9 mouse cellular contexts compared by ENCODE assay signal in genomic region chr14:60252004-60253000, GRCm38 (mm10). TPM values are rescaled to one million over a fixed set of nuclear protein-coding genes. Genes with fewer than 3 reads are reported as not detected.
DNase-seq lines count a peak whose midpoint lies in the region; ATAC-seq and TF ChIP-seq lines count a peak whose summit lies in the region.
"Had no signal": no experiment of that assay in that cellular context is flagged by ENCODE, and none has a peak within 500 bp of the region (broad histone marks: within the 10 kb centered on the region; RNA-seq: fewer than 3 reads in every experiment).

No protein-coding gene starts in this region.

- no peaks in the 10 kb centered on the region for H3K36me3 ChIP-seq in heart, postnatal 0 days (replicated peaks; ENCODE audit: control insufficient read depth, insufficient read depth, low read length)
- H3K36me3 ChIP-seq in limb, embryonic 15.5 days, result no peaks in the 10 kb centered on the region
- H3K36me3 ChIP-seq in splenic B cell, adult 2 months (ENCODE audit: control insufficient read depth, insufficient read depth, low read length, poor library complexity, severe bottlenecking), result no peaks in the 10 kb centered on the region

- TF ChIP-seq EP300 in heart, postnatal 0 days (IDR thresholded peaks at IDR 0.05; ENCODE audit: low read depth), result no peak

- peak overlapping the region; percentile 81 for H3K4me3 ChIP-seq in heart, postnatal 0 days (ENCODE audit: low read depth, low read length)
- H3K4me3 ChIP-seq in limb, embryonic 15.5 days, result peak overlapping the region; percentile 98

- TF ChIP-seq CTCF in heart, postnatal 0 days (IDR thresholded peaks at IDR 0.05; ENCODE audit: low read depth), result no peak

- peak overlapping the region; percentile 82 for H3K9ac ChIP-seq in heart, postnatal 0 days (replicated peaks; ENCODE audit: low read depth, low read length)
- peak overlapping the region; percentile 96 for H3K9ac ChIP-seq in limb, embryonic 15.5 days

- H3K4me1 ChIP-seq in heart, postnatal 0 days (ENCODE audit: control insufficient read depth, insufficient read depth), result peaks cover 10% of the 10 kb centered on the region
- H3K4me1 ChIP-seq in limb, embryonic 15.5 days, result peaks cover 18% of the 10 kb centered on the region

- H3K27ac ChIP-seq in heart, postnatal 0 days (ENCODE audit: low read depth), result peak overlapping the region; percentile 91
- peak overlapping the region; percentile 89 for H3K27ac ChIP-seq in limb, embryonic 15.5 days

- no peak for ATAC-seq in heart, postnatal 0 days (ENCODE audit: insufficient read depth, low read depth)
- ATAC-seq in limb, embryonic 15.5 days (ENCODE audit: insufficient number of reproducible peaks, low FRiP score, low TSS enrichment, low read depth), result no peak

- no peaks in the 10 kb centered on the region for H3K9me3 ChIP-seq in heart, postnatal 0 days (replicated peaks; ENCODE audit: control insufficient read depth, low read length)
- no peaks in the 10 kb centered on the region for H3K9me3 ChIP-seq in limb, embryonic 15.5 days

- peak overlapping the region; percentile 88 for H3K4me2 ChIP-seq in heart, postnatal 0 days (ENCODE audit: low read depth, low read length)
- H3K4me2 ChIP-seq in limb, embryonic 15.5 days, result peak overlapping the region; percentile 85

- 18% methylated on average over 15 of the region's 15 CpGs for WGBS in heart, postnatal 0 days
- 21% methylated on average over 15 of the region's 15 CpGs for WGBS in limb, embryonic 15.5 days

- peak; percentile 5 for DNase-seq in gastrocnemius, postnatal 10 days
- no peak for DNase-seq in gastrocnemius, postnatal 36 days
- peak; percentile 48 for DNase-seq in A20 (ENCODE audit: low read depth, low spot score)
- DNase-seq in cerebellum, adult 9-10 months, result peak; percentile 74
- DNase-seq in heart, postnatal 0 days (ENCODE audit: low spot score), result no peak
- DNase-seq in splenic B cell, adult 2 months (ENCODE audit: low read depth, low spot score), result peak; percentile 16
- DNase-seq in urinary bladder, adult 2 months (ENCODE audit: low spot score), result no peak

- intact Hi-C loops in gastrocnemius, postnatal 36 days (cut with DNase I), result no loop called here

- H3K27me3 ChIP-seq in heart, postnatal 0 days (ENCODE audit: control insufficient read depth, insufficient read depth, low read length), result no peaks in the 10 kb centered on the region
- no peaks in the 10 kb centered on the region for H3K27me3 ChIP-seq in limb, embryonic 15.5 days
- no peaks in the 10 kb centered on the region for H3K27me3 ChIP-seq in splenic B cell, adult 2 months (ENCODE audit: control insufficient read depth, insufficient read depth, low read length, poor library complexity, severe bottlenecking)

RNA-seq across cellular contexts. Expression of gene Gm49336, which starts 1.0 kb away (rescaled TPM):
- 10 to 100 TPM; 34.5 to 39.5 TPM for total RNA-seq in gastrocnemius, postnatal 10 days (2021)
- total RNA-seq in gastrocnemius, postnatal 36 days (2021), result 10 to 100 TPM; 28.0 to 31.0 TPM
- total RNA-seq in heart, postnatal 0 days (2014; rRNA removed; ENCODE audit: low replicate concordance), result 43.7 and 51.6 TPM in 2 replicates
- 17.5 and 19.8 TPM in 2 replicates for polyA plus RNA-seq in heart, postnatal 0 days (2015; fragmentation: Nextera tagmentation; extraction: Ambion mirVana)
- polyA plus RNA-seq in limb, embryonic 15.5 days (2015; fragmentation: Nextera tagmentation; extraction: Ambion mirVana), result 43.3 and 45.8 TPM in 2 replicates
- polyA plus RNA-seq in urinary bladder, adult 2 months (2012; rRNA removed), result 23.6 and 26.1 TPM in 2 replicates

RNA-seq across cellular contexts. Expression of gene Nupl1, which starts 1.1 kb away (rescaled TPM):
- total RNA-seq in gastrocnemius, postnatal 10 days (2021), result not detected
- not detected for total RNA-seq in gastrocnemius, postnatal 36 days (2021)
- not detected in 2 replicates for total RNA-seq in heart, postnatal 0 days (2014; rRNA removed; ENCODE audit: low replicate concordance)
- polyA plus RNA-seq in heart, postnatal 0 days (2015; fragmentation: Nextera tagmentation; extraction: Ambion mirVana), result 0.04 TPM in 2 replicates
- polyA plus RNA-seq in limb, embryonic 15.5 days (2015; fragmentation: Nextera tagmentation; extraction: Ambion mirVana), result not detected in 2 replicates
- polyA plus RNA-seq in urinary bladder, adult 2 months (2012; rRNA removed), result not detected in 2 replicates
- total RNA-seq: adrenal gland, postnatal 36 days had no signal

RNA-seq across cellular contexts. Expression of gene Mtmr6, which starts 12.7 kb away (rescaled TPM):
- 10 to 100 TPM; 28.1 to 29.9 TPM for total RNA-seq in gastrocnemius, postnatal 10 days (2021)
- total RNA-seq in gastrocnemius, postnatal 36 days (2021), result 10 to 100 TPM; 38.7 to 44.8 TPM
- total RNA-seq in heart, postnatal 0 days (2014; rRNA removed; ENCODE audit: low replicate concordance), result 18.7 and 29.0 TPM in 2 replicates
- 20.8 and 21.8 TPM in 2 replicates for polyA plus RNA-seq in heart, postnatal 0 days (2015; fragmentation: Nextera tagmentation; extraction: Ambion mirVana)
- 42.1 and 43.0 TPM in 2 replicates for polyA plus RNA-seq in limb, embryonic 15.5 days (2015; fragmentation: Nextera tagmentation; extraction: Ambion mirVana)
- 48.9 and 53.3 TPM in 2 replicates for polyA plus RNA-seq in urinary bladder, adult 2 months (2012; rRNA removed)

RNA-seq across cellular contexts. Expression of gene Atp8a2, which starts 55.3 kb away (rescaled TPM):
- 1 to 10 TPM; 1.4 to 1.6 TPM for total RNA-seq in gastrocnemius, postnatal 10 days (2021)
- total RNA-seq in gastrocnemius, postnatal 36 days (2021), result 1 to 10 TPM in 1 of 2 experiments, under 1 TPM in 1; 0.61 to 1.0 TPM
- total RNA-seq in heart, postnatal 0 days (2014; rRNA removed; ENCODE audit: low replicate concordance), result 2.8 and 115 TPM in 2 replicates
- 4.9 and 5.2 TPM in 2 replicates for polyA plus RNA-seq in heart, postnatal 0 days (2015; fragmentation: Nextera tagmentation; extraction: Ambion mirVana)
- 1.0 and 1.9 TPM in 2 replicates for polyA plus RNA-seq in limb, embryonic 15.5 days (2015; fragmentation: Nextera tagmentation; extraction: Ambion mirVana)
- polyA plus RNA-seq in urinary bladder, adult 2 months (2012; rRNA removed), result 1.4 and 2.6 TPM in 2 replicates

Comparison
In these comparisons a context has a peak if more than half of its experiments do, and no peak if none do; other contexts are left out.
1. DNase-seq: peak in gastrocnemius, postnatal 10 days (single experiment), A20 (single experiment), cerebellum, adult 9-10 months (single experiment) and splenic B cell, adult 2 months (single experiment); none in gastrocnemius, postnatal 36 days (0 of 2), heart, postnatal 0 days (single experiment) and urinary bladder, adult 2 months (single experiment).